Mouse (Mus musculus) MEL (cell line): ENCODE data around the gene Fam214a.

Experiments used
- MAZ ChIP-seq: IDR thresholded peaks from 2 replicates; pipeline ENCODE4 v1.6.1; 2012; ENCODE audit warnings: low read depth, mild to moderate bottlenecking, inconsistent platforms, low read length, improper control_type of control experiment
- POLR2A ChIP-seq, 2 experiments: IDR thresholded peaks; 2 replicates each; pipeline ENCODE4 v1.6.1; 2011 to 2012; ENCODE audit warnings: low read length in 2 of 2, mild to moderate bottlenecking in 2 of 2, control low read depth in 1 of 2, improper control_type of control experiment in 1 of 2, low read depth in 1 of 2, moderate library complexity in 1 of 2; ENCODE audit not compliant: control insufficient read depth in 1 of 2, insufficient read depth in 1 of 2, poor library complexity in 1 of 2

GRCm38 (mm10) chr9:74977962-74978361, 25.3 kb downstream of the Fam214a start:
- TF ChIP-seq POLR2A (IDR thresholded peaks at IDR 0.05; ENCODE audit: control insufficient read depth in 1 of 2, insufficient read depth in 1 of 2, low read depth in 1 of 2, low read length in 2 of 2, poor library complexity in 1 of 2) (no peak), MAZ (no peak)
